Mouse (Mus musculus): ENCODE data around the gene Gm20605. TPM values are rescaled to one million over a fixed set of nuclear protein-coding genes. Genes with fewer than 3 reads are reported as not detected.
A peak's percentile ranks its signal among the peaks of the same experiment; 100 is the strongest.

The Gm20605 gene
- 8.3 and 10.8 TPM in 2 replicates for polyA plus RNA-seq (2016; fragmentation: Nextera tagmentation; extraction: Ambion mirVana)

GRCm38 (mm10) chr5:137628498-137629305 is at the start of gene Gm20605, which contains the start of the genes Fbxo24 and Lrch4:
Gm20605 (plus strand) TSS chr5:137629175.
Fbxo24 (minus strand) TSS chr5:137629002.
Lrch4 (plus strand) TSS chr5:137629121.
- Histone ChIP-seq H3K4me3 (peak within 1 kb of the TSS; percentile 67), H3K27me3 (no peaks in the 10 kb centered on the region), H3K9me3 (replicated peaks) (no peaks in the 10 kb centered on the region), H3K36me3 (peaks cover 4% of the 10 kb centered on the region; the same call in 1 of the 2 replicates), H3K4me1 (peaks cover 40% of the 10 kb centered on the region), H3K9ac (peak within 1 kb of the TSS; percentile 75), H3K27ac (peak within 1 kb of the TSS; percentile 87), H3K4me2 (replicated peaks) (peak within 1 kb of the TSS; percentile 86)
- ATAC-seq (ENCODE audit: low FRiP score), result peak; percentile 98
- WGBS, result under 1% methylated on average over 45 of the region's 46 CpGs

GRCm38 (mm10) chr5:137580246-137580645 is 48.7 kb upstream of the Gm20605 start:
- ATAC-seq (ENCODE audit: low FRiP score), result no peak
- Histone ChIP-seq H3K4me3 (no peak overlapping the region), H3K27ac (no peak overlapping the region), H3K4me1 (peaks cover 11% of the 10 kb centered on the region), H3K27me3 (peaks cover 22% of the 10 kb centered on the region), H3K9ac (no peak overlapping the region), H3K36me3 (no peaks in the 10 kb centered on the region), H3K9me3 (replicated peaks) (no peaks in the 10 kb centered on the region), H3K4me2 (replicated peaks) (no peak overlapping the region)
- WGBS, result 81% methylated on average over 6 of the region's 6 CpGs

- peaks cover 22% of the 10 kb centered on the region for H3K27me3 ChIP-seq
- H3K27ac ChIP-seq, result no peak overlapping the region
- no peaks in the 10 kb centered on the region for H3K9me3 ChIP-seq (replicated peaks)
- no peak overlapping the region for H3K9ac ChIP-seq
- no peak for ATAC-seq (ENCODE audit: low FRiP score)
- WGBS, result 39% methylated on average over 8 of the region's 8 CpGs
- no peak overlapping the region for H3K4me3 ChIP-seq
- no peak overlapping the region for H3K4me2 ChIP-seq (replicated peaks)
- no peaks in the 10 kb centered on the region for H3K36me3 ChIP-seq
- H3K4me1 ChIP-seq, result peaks cover 11% of the 10 kb centered on the region
Measured at GRCm38 (mm10) chr5:137582702-137583101, 46.3 kb upstream of the Gm20605 start.

- Histone ChIP-seq H3K4me3 (peak overlapping the region; percentile 36), H3K27ac (0 out of 2 replicates have a peak overlapping the region, but pooled peaks have one; percentile 8), H3K9me3 (replicated peaks) (no peaks in the 10 kb centered on the region), H3K4me2 (replicated peaks) (peak overlapping the region; percentile 58), H3K27me3 (peaks cover 22% of the 10 kb centered on the region), H3K9ac (peak overlapping the region; percentile 46), H3K36me3 (no peaks in the 10 kb centered on the region), H3K4me1 (peaks cover 11% of the 10 kb centered on the region)
- ATAC-seq (ENCODE audit: low FRiP score), result peak; percentile 62
- WGBS, result 22% methylated on average over 27 of the region's 27 CpGs
Measured at GRCm38 (mm10) chr5:137583670-137584169, 45.3 kb upstream of the Gm20605 start.

GRCm38 (mm10) chr5:137584976-137585375 is 44.0 kb upstream of the Gm20605 start:
- H3K27me3 ChIP-seq, result peaks cover 22% of the 10 kb centered on the region
- 34% methylated on average over 8 of the region's 8 CpGs for WGBS
- H3K36me3 ChIP-seq, result no peaks in the 10 kb centered on the region
- no peak overlapping the region for H3K4me3 ChIP-seq
- H3K4me1 ChIP-seq, result peaks cover 11% of the 10 kb centered on the region
- H3K9me3 ChIP-seq (replicated peaks), result no peaks in the 10 kb centered on the region
- H3K27ac ChIP-seq, result no peak overlapping the region
- no peak overlapping the region for H3K4me2 ChIP-seq (replicated peaks)
- ATAC-seq (ENCODE audit: low FRiP score), result no peak
- H3K9ac ChIP-seq, result no peak overlapping the region

GRCm38 (mm10) chr5:137590507-137590906 is 38.5 kb upstream of the Gm20605 start:
- no peak overlapping the region for H3K9ac ChIP-seq
- no peaks in the 10 kb centered on the region for H3K4me1 ChIP-seq
- H3K27ac ChIP-seq, result no peak overlapping the region
- WGBS, result 85% methylated on average over 5 of the region's 5 CpGs
- no peaks in the 10 kb centered on the region for H3K36me3 ChIP-seq
- H3K27me3 ChIP-seq, result no peaks in the 10 kb centered on the region
- no peak overlapping the region for H3K4me3 ChIP-seq
- no peaks in the 10 kb centered on the region for H3K9me3 ChIP-seq (replicated peaks)
- H3K4me2 ChIP-seq (replicated peaks), result no peak overlapping the region
- ATAC-seq (ENCODE audit: low FRiP score), result no peak

- H3K4me1 ChIP-seq, result peaks cover 15% of the 10 kb centered on the region
- no peaks in the 10 kb centered on the region for H3K9me3 ChIP-seq (replicated peaks)
- 76% methylated on average over 7 of the region's 7 CpGs for WGBS
- H3K4me3 ChIP-seq, result no peak overlapping the region
- H3K27me3 ChIP-seq, result no peaks in the 10 kb centered on the region
- no peak overlapping the region for H3K9ac ChIP-seq
- H3K36me3 ChIP-seq, result peaks cover 8% of the 10 kb centered on the region; the same call in 1 of the 2 replicates
- H3K4me2 ChIP-seq (replicated peaks), result no peak overlapping the region
- no peak overlapping the region for H3K27ac ChIP-seq
- ATAC-seq (ENCODE audit: low FRiP score), result no peak
Measured at GRCm38 (mm10) chr5:137595921-137596320, 33.1 kb upstream of the Gm20605 start.

GRCm38 (mm10) chr5:137596601-137597261 is 32.2 kb upstream of the Gm20605 start:
- Histone ChIP-seq H3K27me3 (no peaks in the 10 kb centered on the region), H3K27ac (no peak overlapping the region), H3K36me3 (peaks cover 8% of the 10 kb centered on the region; the same call in 1 of the 2 replicates), H3K4me2 (replicated peaks) (peak overlapping the region; percentile 13; the same call in 1 of the 2 replicates), H3K9ac (no peak overlapping the region), H3K9me3 (replicated peaks) (no peaks in the 10 kb centered on the region), H3K4me1 (peaks cover 19% of the 10 kb centered on the region), H3K4me3 (no peak overlapping the region)
- 37% methylated on average over 26 of the region's 30 CpGs for WGBS
- ATAC-seq (ENCODE audit: low FRiP score), result no peak

GRCm38 (mm10) chr5:137597625-137598024 is 31.4 kb upstream of the Gm20605 start:
- 96% methylated on average over 6 of the region's 6 CpGs for WGBS
- H3K4me3 ChIP-seq, result no peak overlapping the region
- ATAC-seq (ENCODE audit: low FRiP score), result no peak

GRCm38 (mm10) chr5:137598100-137598826 is 30.7 kb upstream of the Gm20605 start:
- Histone ChIP-seq H3K9ac (no peak overlapping the region), H3K27me3 (no peaks in the 10 kb centered on the region), H3K4me1 (peaks cover 29% of the 10 kb centered on the region), H3K27ac (no peak overlapping the region), H3K36me3 (peaks cover 8% of the 10 kb centered on the region; the same call in 1 of the 2 replicates), H3K9me3 (replicated peaks) (no peaks in the 10 kb centered on the region), H3K4me2 (replicated peaks) (no peak overlapping the region), H3K4me3 (no peak overlapping the region)
- ATAC-seq (ENCODE audit: low FRiP score), result no peak
- 80% methylated on average over 2 of the region's 2 CpGs for WGBS

More at GRCm38 (mm10) chr5:137597625-137598024, 31.4 kb upstream of the Gm20605 start:
- H3K4me1 ChIP-seq, result peaks cover 24% of the 10 kb centered on the region
- H3K9me3 ChIP-seq (replicated peaks), result no peaks in the 10 kb centered on the region
- H3K27me3 ChIP-seq, result no peaks in the 10 kb centered on the region
- H3K27ac ChIP-seq, result no peak overlapping the region
- peaks cover 8% of the 10 kb centered on the region; the same call in 1 of the 2 replicates for H3K36me3 ChIP-seq
- no peak overlapping the region for H3K9ac ChIP-seq
- H3K4me2 ChIP-seq (replicated peaks), result no peak overlapping the region

- 58% methylated on average over 9 of the region's 9 CpGs for WGBS
- Histone ChIP-seq H3K4me1 (peaks cover 29% of the 10 kb centered on the region), H3K4me2 (replicated peaks) (peak overlapping the region; percentile 94), H3K36me3 (peaks cover 8% of the 10 kb centered on the region; the same call in 1 of the 2 replicates), H3K9ac (peak overlapping the region; percentile 87), H3K9me3 (replicated peaks) (no peaks in the 10 kb centered on the region), H3K27ac (no peak overlapping the region; the same call in 1 of the 2 replicates), H3K4me3 (peak overlapping the region; percentile 70), H3K27me3 (no peaks in the 10 kb centered on the region)
- no peak for ATAC-seq (ENCODE audit: low FRiP score)
Measured at GRCm38 (mm10) chr5:137599600-137599999, 29.4 kb upstream of the Gm20605 start.
